Mouse (Mus musculus) kidney, embryonic 14.5 days (tissue): ENCODE data around the gene Ccdc160. TPM values are rescaled to one million over a fixed set of nuclear protein-coding genes. Genes with fewer than 3 reads are reported as not detected.
A peak's percentile ranks its signal among the peaks of the same experiment; 100 is the strongest.

Experiments
- ATAC-seq: fragments of 200-750 bp; cut with Nextera tagmentation; 2 replicates; pipeline ENCODE4 v1.8.0; 2017; ENCODE audit warnings: moderate number of reproducible peaks, mild to moderate bottlenecking, moderate TSS enrichment, moderate library complexity; ENCODE audit not compliant: low FRiP score, low TSS enrichment
- H3K27ac ChIP-seq: fragments of 300-500 bp; sonication (generic); 2 replicates; pipeline ENCODE4 v1.5.1; 2014; ENCODE audit warnings: low read depth, mild to moderate bottlenecking, low read length, moderate library complexity, mixed read lengths
- H3K27me3 ChIP-seq: fragments of 300-500 bp; sonication (generic); 2 replicates; pipeline ENCODE4 v1.6.1; 2014; ENCODE audit warnings: mild to moderate bottlenecking, low read length; ENCODE audit not compliant: control insufficient read depth, insufficient read depth
- H3K36me3 ChIP-seq: fragments of 300-500 bp; sonication (generic); 2 replicates; pipeline ENCODE4 v1.6.1; 2014; ENCODE audit warnings: low read length, mixed read lengths; ENCODE audit not compliant: control insufficient read depth, insufficient read depth
- H3K4me1 ChIP-seq: fragments of 300-500 bp; sonication (generic); 2 replicates; pipeline ENCODE4 v1.6.1; 2014; ENCODE audit warnings: low read length, mixed read lengths; ENCODE audit not compliant: control insufficient read depth, insufficient read depth
- H3K4me2 ChIP-seq: fragments of 300-500 bp; sonication (generic); replicated peaks from 2 replicates; pipeline ENCODE4 v1.6.1; 2014; ENCODE audit warnings: low read depth, mild to moderate bottlenecking, low read length
- H3K4me3 ChIP-seq: fragments of 300-500 bp; sonication (generic); 2 replicates; pipeline ENCODE4 v1.5.1; 2014; ENCODE audit warnings: mild to moderate bottlenecking, low read length
- H3K9ac ChIP-seq: fragments of 300-500 bp; sonication (generic); 2 replicates; pipeline ENCODE4 v1.6.1; 2014; ENCODE audit warnings: low read depth, mild to moderate bottlenecking, low read length, moderate library complexity
- H3K9me3 ChIP-seq: fragments of 300-500 bp; sonication (generic); 2 replicates; pipeline ENCODE4 v1.6.1; 2016; ENCODE audit warnings: low read length; ENCODE audit not compliant: control insufficient read depth
- WGBS: fragments of 180-500 bp; shearing (Covaris S2); extraction: QIAGEN DNeasy Blood & Tissue Kit; methylation state at CpG from one replicate; pipeline ENCODE4 v1.1.7; 2014; 5-methylcytosine and 5-hydroxymethylcytosine counted together
- polyA plus RNA-seq: library from polyadenylated mRNA; unstranded; fragments of >200 nt; fragmentation: Nextera tagmentation; extraction: Ambion mirVana; gene quantifications from 2 replicates; pipeline ENCODE4 v1.2.1, GENCODE M21; 2014

Ccdc160 gene
- polyA plus RNA-seq, result 4.6 and 4.7 TPM in 2 replicates

DNA sequence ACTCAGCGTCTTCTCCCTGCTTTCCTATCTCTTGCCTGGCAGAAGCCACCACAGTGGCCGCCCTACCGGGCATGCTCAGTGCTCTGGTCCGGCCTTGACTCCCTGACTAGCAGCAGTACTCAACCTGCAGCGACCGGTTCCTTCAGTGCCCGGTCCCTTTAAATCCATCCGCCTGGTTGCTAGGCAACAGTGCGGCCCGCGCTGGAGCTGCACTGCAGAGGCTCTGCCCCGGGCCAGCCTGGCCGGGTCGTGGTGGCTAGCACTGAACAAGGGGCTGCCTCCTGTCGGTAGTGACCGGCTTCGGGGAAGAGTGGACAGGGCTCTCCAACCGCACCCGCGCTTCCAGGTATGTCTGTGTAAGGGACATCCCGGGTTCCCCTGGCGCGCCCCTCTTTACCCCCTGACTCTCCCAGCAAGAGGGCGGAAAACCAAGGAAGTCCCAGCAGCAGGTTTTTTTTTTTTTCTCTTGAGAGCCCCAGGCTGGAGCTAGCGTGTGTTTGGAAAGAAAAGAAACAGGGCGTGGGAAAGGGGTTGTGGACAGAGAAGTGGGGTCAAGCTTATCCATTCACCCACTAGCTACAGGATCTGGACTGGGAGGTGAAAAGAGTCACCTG, at the start of gene Ccdc160:
TSS of gene Ccdc160 (plus strand) at position 221 of the 614 bp plus-strand sequence.
- Histone ChIP-seq H3K27me3 (no peaks in the 10 kb centered on the region), H3K4me3 (peak within 1 kb of the TSS; percentile 41), H3K36me3 (no peaks in the 10 kb centered on the region), H3K4me1 (no peaks in the 10 kb centered on the region), H3K4me2 (peak within 1 kb of the TSS; percentile 36), H3K9ac (peak within 1 kb of the TSS; percentile 45; the same call in 1 of the 2 replicates), H3K27ac (no peak within 1 kb of the TSS; the same call in 1 of the 2 replicates), H3K9me3 (no peaks in the 10 kb centered on the region)
- peak; percentile 95 for ATAC-seq
- 23% methylated on average over 26 of the region's 26 CpGs for WGBS

DNA sequence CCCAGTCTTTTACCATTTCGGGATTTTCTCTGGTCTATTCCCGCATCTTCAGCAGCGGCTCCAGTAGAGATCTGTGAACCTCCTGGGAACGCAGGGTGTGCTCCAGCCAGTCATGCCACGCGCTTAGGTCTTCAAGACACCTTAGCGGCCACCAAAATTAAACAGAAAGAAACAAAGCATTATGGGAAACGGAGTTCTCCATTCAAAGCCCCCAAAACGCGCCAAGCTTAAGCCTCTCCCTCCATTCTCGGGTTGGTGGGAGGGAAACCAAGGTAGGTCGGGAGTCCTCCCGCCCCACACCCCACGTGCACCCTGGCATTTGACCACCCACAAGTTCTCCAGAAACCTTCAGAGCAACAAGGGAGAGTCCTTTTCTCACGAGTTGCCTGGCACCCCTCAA, 47.2 kb upstream of the Ccdc160 start:
- 21% methylated on average over 15 of the region's 15 CpGs for WGBS
- 0 out of 2 replicates have a peak, but pooled peaks have one; percentile 12 for ATAC-seq
- Histone ChIP-seq H3K4me1 (no peaks in the 10 kb centered on the region), H3K36me3 (no peaks in the 10 kb centered on the region), H3K27ac (no peak overlapping the region), H3K9ac (0 out of 2 replicates have a peak overlapping the region, but pooled peaks have one; percentile 34), H3K4me3 (peak overlapping the region; percentile 42), H3K9me3 (no peaks in the 10 kb centered on the region), H3K27me3 (peaks cover 7% of the 10 kb centered on the region), H3K4me2 (peak overlapping the region; percentile 86)

DNA sequence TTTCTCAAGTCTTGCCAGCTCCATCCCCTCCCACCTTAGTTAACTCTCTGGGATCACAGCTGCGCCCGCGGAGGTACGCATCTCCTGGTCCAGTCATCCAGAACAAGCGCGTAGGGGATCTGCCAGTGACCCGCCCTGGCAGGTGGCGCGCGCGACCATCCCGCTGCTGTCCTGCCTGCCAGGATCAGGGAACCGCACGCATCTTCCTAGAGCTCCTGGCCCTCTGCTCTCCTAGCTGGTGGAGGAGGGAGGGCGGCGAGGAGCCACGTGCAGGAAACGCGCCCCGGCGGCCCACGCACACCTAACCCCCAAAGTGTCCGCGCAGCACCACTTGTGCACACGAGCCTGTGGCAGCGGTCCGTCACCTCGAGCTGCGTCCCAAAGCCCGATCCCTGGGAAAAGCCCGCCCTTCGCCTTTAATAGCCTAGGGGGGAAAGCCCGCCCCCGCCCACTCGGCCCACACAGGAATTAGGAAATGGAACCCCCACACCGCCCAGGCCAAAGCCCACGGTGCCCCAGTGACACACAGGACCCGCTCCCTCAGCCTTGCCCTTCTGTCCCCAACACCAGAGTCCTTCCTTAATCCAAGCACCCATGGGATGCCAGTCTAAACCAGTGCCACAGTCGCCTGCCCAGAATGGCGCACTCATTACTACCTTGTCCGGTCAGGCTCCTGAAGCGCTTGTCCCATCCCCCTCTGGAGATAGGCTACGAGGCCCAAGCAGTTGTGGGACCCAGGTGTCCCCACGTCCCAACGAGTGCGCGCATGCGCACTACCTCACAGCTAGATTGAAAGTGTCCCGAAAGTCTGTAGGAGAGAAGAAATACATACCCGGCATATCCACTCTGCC, 46.6 kb upstream of the Ccdc160 start:
- 25% methylated on average over 46 of the region's 50 CpGs for WGBS
- peak overlapping the region; percentile 42 for H3K4me3 ChIP-seq
- H3K27ac ChIP-seq, result no peak overlapping the region
- peaks cover 7% of the 10 kb centered on the region for H3K27me3 ChIP-seq
- peak; percentile 28; the same call in 1 of the 2 replicates for ATAC-seq
- no peaks in the 10 kb centered on the region for H3K36me3 ChIP-seq
- H3K4me1 ChIP-seq, result no peaks in the 10 kb centered on the region
- H3K9me3 ChIP-seq, result no peaks in the 10 kb centered on the region
- peak overlapping the region; percentile 34; the same call in 1 of the 2 replicates for H3K9ac ChIP-seq
- H3K4me2 ChIP-seq, result peak overlapping the region; percentile 86

DNA sequence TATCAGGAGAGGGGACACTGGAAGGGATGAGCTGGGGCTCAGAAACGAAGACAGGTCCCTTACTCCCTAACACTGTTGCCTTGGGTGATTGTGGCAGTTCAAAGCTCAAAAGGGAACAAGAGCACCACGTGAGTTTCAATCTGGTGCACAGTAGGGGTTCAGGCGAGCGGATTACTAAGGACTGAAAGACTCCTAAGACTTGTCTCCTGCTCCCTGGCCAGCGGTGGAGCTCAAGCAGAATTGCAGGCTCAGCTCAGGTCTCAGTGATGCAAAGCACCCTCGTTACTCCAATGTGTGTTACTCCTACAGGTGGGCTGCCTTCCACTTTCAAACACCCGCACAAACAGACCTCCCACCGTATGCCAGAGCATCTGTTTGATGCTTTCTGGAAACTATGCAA, 45.5 kb upstream of the Ccdc160 start:
- Histone ChIP-seq H3K4me2 (peak overlapping the region; percentile 86; the same call in 1 of the 2 replicates), H3K9ac (no peak overlapping the region), H3K4me1 (no peaks in the 10 kb centered on the region), H3K27me3 (peaks cover 7% of the 10 kb centered on the region), H3K36me3 (no peaks in the 10 kb centered on the region), H3K4me3 (no peak overlapping the region), H3K9me3 (no peaks in the 10 kb centered on the region), H3K27ac (no peak overlapping the region)
- 12% methylated on average over 8 of the region's 8 CpGs for WGBS
- no peak for ATAC-seq

DNA sequence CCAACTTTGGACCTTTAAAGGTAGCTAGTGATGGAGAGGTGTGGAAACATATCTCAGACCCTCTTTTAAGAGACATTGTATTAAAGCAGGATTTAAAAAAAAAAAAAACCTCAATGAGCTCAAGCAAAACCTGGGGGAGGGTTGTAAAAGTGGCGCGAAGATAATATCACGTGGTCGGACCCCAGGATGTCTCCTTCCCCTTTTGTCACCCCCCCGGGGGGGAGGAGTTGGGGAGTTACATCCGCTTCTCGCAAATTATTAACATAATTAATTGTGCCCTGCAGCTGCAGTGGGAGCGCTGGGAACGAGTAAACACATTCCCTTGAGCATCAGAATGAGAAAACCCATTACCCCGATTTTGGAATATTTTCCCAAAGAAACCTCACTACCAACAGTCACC, 45.1 kb upstream of the Ccdc160 start:
- H3K9ac ChIP-seq, result no peak overlapping the region
- ATAC-seq, result no peak
- no peaks in the 10 kb centered on the region for H3K4me1 ChIP-seq
- H3K4me2 ChIP-seq, result no peak overlapping the region; the same call in 1 of the 2 replicates
- 21% methylated on average over 10 of the region's 10 CpGs for WGBS
- H3K9me3 ChIP-seq, result no peaks in the 10 kb centered on the region
- H3K36me3 ChIP-seq, result no peaks in the 10 kb centered on the region
- H3K27me3 ChIP-seq, result peaks cover 7% of the 10 kb centered on the region
- H3K27ac ChIP-seq, result no peak overlapping the region
- H3K4me3 ChIP-seq, result no peak overlapping the region

GRCm38 (mm10) chrX:52746849-52747248, 44.2 kb upstream of the Ccdc160 start:
- H3K9ac ChIP-seq, result no peak overlapping the region
- no peak for ATAC-seq
- WGBS, result 59% methylated on average over 1 of the region's 1 CpGs

GRCm38 (mm10) chrX:52753491-52754085, 37.4 kb upstream of the Ccdc160 start:
- Histone ChIP-seq H3K27ac (no peak overlapping the region), H3K9me3 (no peaks in the 10 kb centered on the region), H3K4me1 (no peaks in the 10 kb centered on the region), H3K27me3 (peaks cover 2% of the 10 kb centered on the region; the same call in 1 of the 2 replicates), H3K4me2 (no peak overlapping the region), H3K36me3 (no peaks in the 10 kb centered on the region), H3K9ac (no peak overlapping the region), H3K4me3 (no peak overlapping the region)
- no peak for ATAC-seq
- 29% methylated on average over 6 of the region's 6 CpGs for WGBS

More at GRCm38 (mm10) chrX:52746849-52747248, 44.2 kb upstream of the Ccdc160 start:
- Histone ChIP-seq H3K36me3 (no peaks in the 10 kb centered on the region), H3K27me3 (peaks cover 7% of the 10 kb centered on the region), H3K4me2 (no peak overlapping the region), H3K9me3 (no peaks in the 10 kb centered on the region), H3K27ac (no peak overlapping the region), H3K4me1 (no peaks in the 10 kb centered on the region), H3K4me3 (no peak overlapping the region)

DNA sequence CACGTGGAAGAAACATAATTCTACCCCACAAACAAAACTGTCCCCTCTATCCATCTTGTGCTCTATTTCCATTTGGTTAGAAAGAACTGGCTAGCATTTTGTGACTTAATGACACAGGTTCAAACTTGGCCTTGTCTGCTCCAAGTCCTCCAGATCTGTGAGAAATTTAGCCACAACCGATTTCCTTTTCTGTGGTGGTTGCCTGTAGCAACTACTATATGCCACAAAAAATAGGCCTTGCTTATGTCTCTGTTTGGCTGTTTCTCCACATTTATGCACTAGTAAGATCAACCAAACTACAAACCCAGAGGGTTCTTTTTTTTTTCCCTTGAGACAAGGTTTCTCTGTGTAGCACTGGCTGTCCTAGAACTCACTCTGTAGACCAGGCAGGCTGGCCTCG, 33.8 kb upstream of the Ccdc160 start:
- H3K9ac ChIP-seq, result no peak overlapping the region
- WGBS, result 80% methylated on average over 3 of the region's 3 CpGs
- H3K4me2 ChIP-seq, result no peak overlapping the region
- peaks cover 2% of the 10 kb centered on the region; the same call in 1 of the 2 replicates for H3K27me3 ChIP-seq
- H3K4me1 ChIP-seq, result no peaks in the 10 kb centered on the region
- H3K36me3 ChIP-seq, result no peaks in the 10 kb centered on the region
- ATAC-seq, result no peak
- no peaks in the 10 kb centered on the region for H3K9me3 ChIP-seq
- no peak overlapping the region for H3K27ac ChIP-seq
- no peak overlapping the region for H3K4me3 ChIP-seq
